Mouse (Mus musculus): Measurements from ENCODE around the gene Hlcs.

Hlcs gene

DNA sequence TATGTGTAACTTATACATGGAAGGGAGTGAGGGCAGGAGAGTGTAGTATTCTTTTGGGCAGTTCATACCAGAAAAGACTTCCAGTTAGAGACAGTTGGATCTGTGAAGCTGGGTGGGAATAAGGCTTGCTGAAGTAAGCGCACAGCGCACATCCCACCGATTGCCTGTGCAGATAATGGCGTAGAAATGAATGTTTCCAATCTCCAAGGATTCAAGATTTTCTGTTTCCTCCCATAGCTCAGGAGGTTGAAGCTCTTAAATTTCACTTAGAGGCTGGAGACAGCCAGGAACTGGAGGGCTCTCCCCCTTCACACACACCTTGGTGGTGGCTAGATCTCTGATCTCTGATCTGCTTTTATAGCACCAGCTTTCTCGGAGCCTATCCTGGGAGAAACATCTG is 231.8 kb downstream of the Hlcs start:
- no peaks in the 10 kb centered on the region for H3K36me3 ChIP-seq (ENCODE audit: insufficient read depth, low read length)
- no peak overlapping the region for H3K4me3 ChIP-seq (replicated peaks; ENCODE audit: low read length)
- no peaks in the 10 kb centered on the region for H3K9me3 ChIP-seq (ENCODE audit: low read length)
- H3K27me3 ChIP-seq (ENCODE audit: insufficient read depth, low read length), result peaks cover 96% of the 10 kb centered on the region
- TF ChIP-seq CTCF (conservative IDR thresholded peaks at IDR 0.05; ENCODE audit: low read length), result no peak
- no peak for TF ChIP-seq POU5F1 (IDR thresholded peaks at IDR 0.05; ENCODE audit: borderline replicate concordance, low read length)
- no peak for TF ChIP-seq NANOG (IDR thresholded peaks at IDR 0.05; ENCODE audit: borderline replicate concordance, low read length)
- H3K4me1 ChIP-seq (replicated peaks; ENCODE audit: low read depth, low read length), result peaks cover 33% of the 10 kb centered on the region

DNA sequence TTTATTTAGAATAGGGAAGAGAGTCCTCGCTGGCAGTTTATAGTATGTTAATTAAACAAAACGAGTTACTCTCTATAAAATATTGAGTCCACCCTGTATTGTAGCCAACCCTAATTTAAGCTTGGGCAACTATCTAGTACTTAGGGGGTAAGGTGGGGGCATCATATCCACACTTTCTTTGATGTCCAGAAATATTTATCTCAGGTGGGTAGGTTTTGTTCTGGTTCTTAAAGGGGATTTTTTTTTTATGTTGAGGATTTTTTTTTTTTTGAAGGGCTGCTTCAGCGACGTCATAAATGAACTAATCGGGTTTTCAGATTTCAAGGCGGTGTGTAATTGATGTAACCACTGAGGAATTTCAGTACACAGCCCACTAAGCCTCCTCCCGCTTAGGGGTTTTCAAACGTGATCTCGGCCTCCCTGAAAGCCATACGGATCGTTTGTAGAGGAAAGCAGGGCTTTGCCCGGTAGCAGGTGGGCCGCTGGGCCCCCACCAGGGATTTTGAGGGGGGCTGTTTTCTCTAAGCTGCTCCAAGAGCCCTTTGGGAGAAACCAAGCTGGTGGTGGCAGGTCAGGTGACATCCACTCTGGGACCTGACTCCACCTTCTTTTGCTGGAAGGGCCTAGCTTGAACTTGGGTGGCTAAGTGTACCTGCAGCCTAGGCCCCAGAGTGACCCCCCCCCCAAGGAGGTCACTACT is 233.4 kb downstream of the Hlcs start:
- TF ChIP-seq POU5F1 (IDR thresholded peaks at IDR 0.05; ENCODE audit: borderline replicate concordance, low read length) (no peak), NANOG (IDR thresholded peaks at IDR 0.05; ENCODE audit: borderline replicate concordance, low read length) (no peak), CTCF (conservative IDR thresholded peaks at IDR 0.05; ENCODE audit: low read length) (no peak)
- Histone ChIP-seq H3K4me3 (replicated peaks; ENCODE audit: low read length) (no peak overlapping the region), H3K9me3 (ENCODE audit: low read length) (no peaks in the 10 kb centered on the region), H3K4me1 (replicated peaks; ENCODE audit: low read depth, low read length) (peaks cover 32% of the 10 kb centered on the region), H3K36me3 (ENCODE audit: insufficient read depth, low read length) (no peaks in the 10 kb centered on the region), H3K27me3 (ENCODE audit: insufficient read depth, low read length) (peaks cover 92% of the 10 kb centered on the region)

GRCm38 (mm10) chr16:94079075-94079855 is 234.1 kb downstream of the Hlcs start:
- no peaks in the 10 kb centered on the region for H3K9me3 ChIP-seq (ENCODE audit: low read length)
- no peaks in the 10 kb centered on the region for H3K36me3 ChIP-seq (ENCODE audit: insufficient read depth, low read length)
- H3K27me3 ChIP-seq (ENCODE audit: insufficient read depth, low read length), result peaks cover 84% of the 10 kb centered on the region
- H3K4me3 ChIP-seq (replicated peaks; ENCODE audit: low read length), result peak overlapping the region; percentile 41
- H3K4me1 ChIP-seq (replicated peaks; ENCODE audit: low read depth, low read length), result peaks cover 27% of the 10 kb centered on the region
- TF ChIP-seq POU5F1 (IDR thresholded peaks at IDR 0.05; ENCODE audit: borderline replicate concordance, low read length), result no peak
- no peak for TF ChIP-seq CTCF (conservative IDR thresholded peaks at IDR 0.05; ENCODE audit: low read length)
- TF ChIP-seq NANOG (IDR thresholded peaks at IDR 0.05; ENCODE audit: borderline replicate concordance, low read length), result no peak
